Mouse (Mus musculus) cerebellum, postnatal 14 days (tissue): Measurements from ENCODE around the gene Hist1h1a.
A peak's percentile ranks its signal among the peaks of the same experiment; 100 is the strongest.

Experiments used
- DNase-seq, 2 experiments: peaks; one replicate each; pipeline ENCODE4 v3.0.0; 2021; ENCODE audit warnings: mixed read lengths in 2 of 2

Gene Hist1h1a

DNA sequence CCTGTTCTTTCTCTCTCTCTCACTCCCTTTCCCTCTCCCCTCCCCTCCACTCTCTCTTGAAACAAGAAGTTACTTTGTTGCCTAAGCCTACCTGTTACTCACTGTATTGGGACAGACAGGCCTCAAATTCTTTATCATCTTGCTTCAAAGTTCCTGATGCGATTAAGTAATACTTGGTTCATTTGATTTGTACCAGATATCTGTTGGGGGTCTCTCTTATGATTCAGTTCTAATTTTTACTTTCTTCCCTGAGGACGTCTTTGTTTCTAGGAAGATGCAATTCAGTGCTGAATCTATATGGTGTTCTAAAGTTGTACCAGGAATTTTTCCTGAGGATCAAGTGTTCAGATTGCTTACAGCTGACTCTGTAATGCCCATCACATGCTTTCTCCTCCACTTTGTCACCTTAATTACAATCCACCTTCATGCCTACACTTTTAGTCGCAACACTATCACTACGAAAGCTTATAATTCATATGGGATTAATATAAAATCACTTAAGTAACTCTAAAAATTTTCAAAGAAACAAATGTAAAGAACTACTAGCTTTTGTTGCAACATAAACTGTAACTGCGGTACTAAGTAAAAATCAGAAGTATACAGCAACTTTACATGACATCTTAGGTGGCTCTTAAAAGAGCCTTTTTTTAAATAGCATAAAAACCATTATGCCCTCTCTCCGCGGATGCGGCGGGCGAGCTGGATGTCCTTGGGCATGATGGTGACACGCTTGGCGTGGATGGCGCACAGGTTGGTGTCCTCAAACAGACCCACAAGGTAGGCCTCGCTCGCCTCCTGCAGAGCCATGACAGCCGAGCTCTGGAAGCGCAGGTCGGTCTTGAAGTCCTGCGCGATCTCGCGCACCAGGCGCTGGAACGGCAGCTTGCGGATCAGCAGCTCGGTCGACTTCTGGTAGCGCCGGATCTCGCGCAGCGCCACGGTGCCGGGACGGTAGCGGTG lies 18.8 kb upstream of the Hist1h1a start:
- DNase-seq, result no peak

DNA sequence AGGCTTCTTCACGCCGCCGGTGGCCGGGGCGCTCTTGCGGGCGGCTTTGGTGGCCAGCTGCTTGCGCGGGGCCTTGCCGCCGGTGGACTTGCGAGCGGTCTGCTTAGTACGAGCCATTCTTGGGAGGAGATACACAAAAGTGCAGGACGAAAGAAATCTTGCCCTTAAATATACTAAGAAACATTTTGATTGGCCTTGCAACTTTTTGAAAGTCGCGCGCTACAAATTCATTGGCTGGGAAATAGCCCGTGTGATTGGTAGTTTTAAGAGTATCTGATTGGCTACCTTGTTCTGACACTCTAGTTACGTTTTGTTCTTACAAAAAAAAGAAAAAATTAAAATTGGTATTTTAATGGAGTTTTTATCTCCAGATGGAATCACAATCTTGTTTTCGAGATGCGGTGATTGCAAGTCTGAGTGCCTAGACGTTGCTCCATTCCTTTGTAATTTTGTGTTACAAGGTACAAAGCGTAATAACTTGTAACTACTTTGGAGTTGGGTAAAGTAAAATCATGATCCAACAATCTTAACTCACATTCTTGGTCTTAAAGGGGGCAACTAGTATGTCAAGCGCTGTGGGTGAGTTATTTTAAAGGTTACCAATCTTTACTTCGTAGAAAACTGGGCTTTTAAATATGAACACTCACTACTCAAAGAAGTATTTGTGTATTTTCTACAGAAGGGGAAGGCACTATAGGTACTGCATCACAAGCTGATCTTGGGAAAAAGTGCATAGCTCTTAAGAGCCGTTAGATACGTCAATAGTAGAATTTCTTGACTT lies 17.9 kb upstream of the Hist1h1a start, which contains the start of gene Hist1h3c:
TSS of gene Hist1h3c (minus strand) at position 222 of the 781 bp plus-strand sequence.
- peak; percentile 89 to 93 for DNase-seq

DNA sequence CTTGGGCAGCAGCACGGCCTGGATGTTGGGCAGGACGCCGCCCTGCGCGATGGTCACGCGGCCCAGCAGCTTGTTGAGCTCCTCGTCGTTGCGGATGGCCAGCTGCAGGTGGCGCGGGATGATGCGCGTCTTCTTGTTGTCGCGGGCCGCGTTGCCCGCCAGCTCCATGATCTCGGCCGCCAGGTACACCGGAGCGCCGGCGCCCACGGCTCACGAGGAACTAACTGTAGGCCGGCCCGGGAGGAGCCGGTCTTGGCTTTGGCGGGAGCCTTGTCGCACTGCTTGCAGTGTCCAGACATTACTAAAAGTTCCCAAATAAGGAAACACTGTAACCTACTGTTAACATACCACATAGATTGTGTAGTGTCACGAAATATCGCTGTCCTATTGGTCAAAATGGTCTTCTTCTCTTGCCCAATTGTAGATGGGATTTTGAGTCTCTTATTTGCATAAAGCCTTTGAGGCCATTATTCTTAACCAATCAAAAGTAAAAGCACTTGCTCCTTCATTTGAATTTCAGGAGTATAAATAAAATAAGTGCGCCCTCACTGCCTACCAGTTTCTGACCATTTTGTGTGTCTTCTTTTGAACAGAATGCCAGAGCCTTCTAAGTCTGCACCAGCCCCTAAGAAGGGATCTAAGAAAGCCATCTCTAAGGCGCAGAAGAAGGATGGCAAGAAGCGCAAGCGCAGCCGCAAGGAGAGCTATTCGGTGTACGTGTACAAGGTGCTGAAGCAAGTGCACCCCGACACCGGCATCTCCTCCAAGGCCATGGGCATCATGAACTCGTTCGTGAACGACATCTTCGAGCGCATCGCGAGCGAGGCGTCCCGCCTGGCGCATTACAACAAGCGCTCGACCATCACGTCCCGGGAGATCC lies 17.0 kb upstream of the Hist1h1a start, which contains the start of gene Hist1h2bb:
TSS of gene Hist1h2bb (plus strand) at position 534 of the 880 bp plus-strand sequence.
- peak; percentile 61 to 72 for DNase-seq

DNA sequence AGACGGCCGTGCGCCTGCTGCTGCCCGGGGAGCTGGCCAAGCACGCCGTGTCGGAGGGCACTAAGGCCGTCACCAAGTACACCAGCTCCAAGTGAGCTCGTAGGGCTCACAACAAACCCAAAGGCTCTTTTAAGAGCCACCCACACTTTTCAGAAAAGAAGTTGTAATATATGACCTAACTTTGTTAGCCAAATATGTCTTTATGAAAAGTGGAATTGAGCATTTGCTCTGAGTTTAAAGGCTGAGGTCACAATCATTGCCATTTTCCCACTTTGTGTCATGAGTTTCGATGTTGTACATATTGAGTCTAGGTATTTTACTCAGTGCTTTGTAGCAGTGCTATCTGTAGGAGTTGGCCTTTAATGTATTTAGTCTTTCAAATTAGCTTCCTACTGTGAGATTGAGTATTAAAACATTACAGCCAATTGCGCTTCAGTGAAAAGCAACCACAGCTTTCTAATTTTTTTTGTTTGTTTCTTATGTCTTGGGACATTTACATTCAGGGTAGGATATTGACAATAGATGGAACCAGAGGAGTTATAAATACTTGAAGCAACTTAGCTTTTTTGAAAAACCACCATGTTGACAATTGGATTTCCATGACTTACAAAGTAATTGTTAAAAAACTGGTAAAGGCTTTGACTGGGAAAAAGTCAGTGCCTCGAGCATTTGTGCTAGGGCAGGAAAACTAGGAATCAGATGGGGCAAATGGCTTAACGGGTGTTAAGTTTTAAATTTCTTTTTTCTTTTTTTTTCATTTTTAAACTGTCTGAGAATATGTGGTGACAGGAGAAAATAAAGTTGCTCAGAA lies 16.2 kb upstream of the Hist1h1a start:
- no peak for DNase-seq

DNA sequence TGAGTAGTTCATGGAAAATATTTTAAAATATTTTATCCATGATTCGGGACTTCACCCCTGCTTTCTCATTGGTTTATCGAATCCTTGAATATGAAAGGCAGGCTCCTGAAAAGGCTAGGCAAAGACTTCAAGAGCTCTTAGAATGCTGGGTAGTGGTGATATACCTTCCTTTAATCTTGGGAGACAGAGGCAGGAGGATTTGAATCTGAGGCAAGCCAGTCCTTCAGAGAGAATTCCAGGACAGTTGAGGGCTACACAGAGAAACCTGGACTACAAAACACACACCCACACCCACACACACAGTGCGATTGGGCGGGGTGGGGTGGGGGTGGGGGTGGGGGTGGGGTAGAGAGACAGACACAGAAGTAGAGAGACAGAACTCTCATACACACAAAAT lies 15.6 kb upstream of the Hist1h1a start:
- no peak for DNase-seq

DNA sequence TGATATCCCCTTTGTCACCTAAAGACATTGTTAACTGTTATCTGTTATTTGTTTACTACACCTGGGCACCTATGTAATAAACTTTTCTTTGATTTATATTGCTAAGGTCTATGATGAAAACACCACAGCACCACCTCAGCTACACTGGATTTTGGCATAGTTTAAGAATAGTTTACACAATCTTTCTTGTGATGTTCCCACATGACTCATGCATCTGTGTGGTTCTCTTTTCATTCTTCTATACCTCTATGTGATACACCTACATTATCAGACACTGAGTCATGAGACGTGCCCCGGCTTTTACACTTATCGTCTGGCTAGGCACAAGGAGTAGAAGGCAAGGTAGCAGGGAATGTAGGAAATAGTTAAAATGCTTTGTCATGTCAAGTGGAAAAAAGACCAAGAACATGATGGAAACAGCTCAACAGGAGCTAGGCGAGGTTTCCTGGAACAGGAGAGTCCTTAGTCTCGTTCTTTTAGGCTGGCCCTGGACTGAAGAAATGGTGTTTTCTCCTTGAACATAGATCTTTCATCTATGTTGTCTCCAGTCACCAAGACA lies 13.8 kb upstream of the Hist1h1a start:
- DNase-seq, result no peak

DNA sequence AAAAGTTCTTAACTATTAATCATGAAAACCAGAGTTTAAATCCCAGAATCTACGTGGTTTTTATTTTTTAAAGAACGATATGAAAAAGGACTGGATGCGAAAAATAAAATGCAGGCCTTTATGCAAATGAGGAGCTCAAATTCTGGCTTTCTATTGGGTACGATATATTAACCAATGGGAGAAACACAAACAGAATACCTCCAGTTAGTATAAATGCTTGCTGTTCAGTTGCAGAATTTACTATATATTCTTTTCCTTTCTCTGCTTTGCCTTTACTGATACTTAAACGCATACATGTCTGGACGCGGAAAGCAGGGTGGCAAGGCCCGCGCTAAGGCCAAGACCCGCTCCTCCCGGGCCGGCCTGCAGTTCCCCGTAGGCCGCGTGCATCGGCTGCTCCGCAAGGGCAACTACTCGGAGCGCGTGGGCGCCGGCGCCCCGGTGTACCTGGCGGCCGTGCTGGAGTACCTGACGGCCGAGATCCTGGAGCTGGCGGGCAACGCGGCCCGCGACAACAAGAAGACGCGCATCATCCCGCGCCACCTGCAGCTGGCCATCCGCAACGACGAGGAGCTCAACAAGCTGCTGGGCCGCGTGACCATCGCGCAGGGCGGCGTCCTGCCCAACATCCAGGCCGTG lies 12.5 kb upstream of the Hist1h1a start, which contains the start of gene Hist1h2ab:
TSS of gene Hist1h2ab (plus strand) at position 288 of the 639 bp plus-strand sequence.
- DNase-seq, result peak; percentile 36 to 58

DNA sequence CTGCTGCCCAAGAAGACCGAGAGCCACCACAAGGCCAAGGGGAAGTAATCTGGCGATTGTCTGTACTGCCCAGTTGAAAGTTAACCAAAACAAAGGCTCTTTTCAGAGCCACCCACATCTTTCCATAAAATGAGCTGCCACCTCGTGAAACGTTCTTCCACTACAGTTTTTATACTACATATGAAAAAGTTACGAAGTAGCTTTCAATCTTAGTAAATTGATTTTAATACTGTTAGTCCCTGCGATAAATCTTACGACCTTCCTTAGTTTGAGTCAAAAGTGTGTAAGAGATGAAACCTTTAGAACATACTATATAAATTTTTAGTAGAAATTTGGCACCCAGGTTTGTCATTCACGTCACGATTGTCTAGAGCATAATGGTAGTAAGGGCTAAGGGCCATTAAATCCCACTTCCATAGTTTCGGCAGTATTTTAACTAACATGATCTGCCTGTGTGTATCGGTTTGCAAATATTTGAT lies 11.9 kb upstream of the Hist1h1a start:
- DNase-seq, result no peak

DNA sequence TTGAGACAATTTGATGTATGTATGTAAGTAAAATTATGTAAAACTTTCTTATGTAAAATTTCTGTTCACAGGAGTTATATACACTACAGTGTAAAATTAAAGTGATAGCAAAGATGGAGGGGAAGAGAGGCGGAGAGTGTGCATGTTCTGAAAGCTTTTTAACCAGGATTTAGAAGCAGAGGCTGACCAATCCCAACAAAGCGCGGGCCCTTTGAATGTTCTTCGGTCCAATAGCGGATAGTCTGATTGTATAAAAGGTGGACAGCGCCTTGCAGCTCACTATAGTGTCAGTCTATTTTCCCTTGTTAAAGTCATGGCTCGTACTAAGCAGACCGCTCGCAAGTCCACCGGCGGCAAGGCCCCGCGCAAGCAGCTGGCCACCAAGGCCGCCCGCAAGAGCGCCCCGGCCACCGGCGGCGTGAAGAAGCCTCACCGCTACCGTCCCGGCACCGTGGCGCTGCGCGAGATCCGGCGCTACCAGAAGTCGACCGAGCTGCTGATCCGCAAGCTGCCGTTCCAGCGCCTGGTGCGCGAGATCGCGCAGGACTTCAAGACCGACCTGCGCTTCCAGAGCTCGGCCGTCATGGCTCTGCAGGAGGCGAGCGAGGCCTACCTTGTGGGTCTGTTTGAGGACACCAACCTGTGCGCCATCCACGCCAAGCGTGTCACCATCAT lies 11.3 kb upstream of the Hist1h1a start, which contains the start of gene Hist1h3b:
TSS of gene Hist1h3b (plus strand) at position 201 of the 675 bp plus-strand sequence.
- peak; percentile 85 to 92 for DNase-seq

DNA sequence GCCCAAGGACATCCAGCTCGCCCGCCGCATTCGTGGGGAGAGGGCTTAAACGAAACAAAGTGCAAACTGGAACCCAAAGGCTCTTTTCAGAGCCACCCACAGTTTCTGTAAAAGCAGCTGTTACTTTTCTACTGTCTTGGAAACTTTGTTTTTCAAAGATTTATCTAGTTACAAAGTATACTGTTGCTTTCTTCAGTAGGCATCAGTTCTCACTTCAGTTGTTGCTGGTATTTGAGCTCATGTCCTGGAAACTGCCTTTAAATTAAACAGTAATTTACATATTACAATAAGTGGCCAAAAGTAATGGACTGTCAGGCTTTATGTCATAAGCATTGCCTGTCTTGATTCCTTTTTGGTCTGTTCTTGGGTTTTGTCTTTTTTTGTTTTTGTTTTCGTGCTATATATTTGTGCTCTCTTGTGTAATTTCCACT lies 10.7 kb upstream of the Hist1h1a start:
- DNase-seq, result no peak

DNA sequence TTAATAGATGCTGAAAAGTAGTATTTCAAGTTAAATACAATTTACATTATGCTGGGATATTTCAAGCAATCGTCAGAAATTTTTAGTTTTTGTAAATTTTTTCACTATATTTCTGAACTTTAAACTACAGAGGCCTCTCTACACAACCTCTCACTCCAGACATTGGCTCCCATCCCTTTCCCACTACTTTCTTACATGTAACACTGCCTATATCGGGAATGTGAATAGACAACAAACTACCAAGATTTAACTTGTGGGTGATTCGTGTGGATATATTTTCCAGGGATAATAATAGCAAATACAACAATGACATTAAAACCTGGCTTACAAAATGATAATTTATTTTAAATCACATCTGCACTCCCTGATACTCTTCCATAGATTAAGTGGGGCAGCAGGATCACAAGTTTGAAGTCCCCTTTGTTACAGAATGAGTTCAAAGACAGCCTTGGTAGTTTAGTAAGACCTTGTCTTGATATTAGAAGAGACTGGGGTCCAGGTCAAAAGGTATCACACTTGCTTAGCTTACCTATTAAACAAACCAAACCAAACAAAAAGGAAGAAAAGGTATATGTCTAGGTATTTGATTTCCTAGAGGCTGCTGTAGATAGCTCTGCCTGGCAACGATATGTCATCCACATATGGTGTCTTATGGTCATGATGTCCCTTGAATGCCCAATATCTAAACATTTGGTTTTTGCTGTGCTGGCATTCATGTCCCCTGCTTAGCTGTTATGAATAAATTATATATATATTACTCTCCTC lies 10.0 kb upstream of the Hist1h1a start:
- DNase-seq, result no peak

DNA sequence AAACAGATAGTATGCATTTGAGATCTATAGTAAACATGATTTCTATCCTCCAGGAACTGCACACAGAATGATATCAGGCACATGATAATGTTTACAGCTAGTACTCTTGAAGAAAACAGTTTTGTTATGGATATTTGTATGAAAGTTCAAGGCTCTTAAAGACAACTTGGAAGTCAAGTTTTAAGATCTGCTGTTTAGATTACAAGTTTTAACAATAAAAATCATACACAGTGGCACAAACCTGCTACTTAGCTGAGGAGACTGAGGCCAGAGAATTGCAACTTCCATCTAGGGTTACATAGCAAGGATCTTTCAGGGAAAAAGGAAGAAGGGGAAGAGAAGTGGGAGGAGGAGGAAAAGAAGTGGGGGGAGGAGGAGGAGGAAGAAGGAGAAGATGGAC lies 8.5 kb upstream of the Hist1h1a start:
- no peak for DNase-seq

DNA sequence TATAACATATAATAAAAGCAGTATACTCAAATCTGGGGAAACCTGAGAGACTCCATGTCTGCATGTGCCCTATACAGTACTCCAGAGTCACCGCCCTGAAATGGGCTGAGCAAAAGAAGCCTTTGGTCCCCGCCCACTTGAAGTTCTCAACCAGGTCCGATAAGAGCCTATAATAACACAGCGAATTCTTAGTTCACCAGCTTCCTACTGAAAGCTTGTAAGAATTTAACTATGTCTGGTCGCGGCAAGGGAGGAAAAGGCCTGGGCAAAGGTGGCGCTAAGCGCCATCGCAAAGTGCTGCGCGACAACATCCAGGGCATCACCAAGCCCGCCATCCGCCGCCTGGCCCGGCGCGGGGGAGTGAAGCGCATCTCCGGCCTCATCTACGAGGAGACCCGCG lies 6.7 kb upstream of the Hist1h1a start, which contains the start of gene Hist1h4b:
TSS of gene Hist1h4b (plus strand) at position 224 of the 400 bp plus-strand sequence.
- DNase-seq, result peak; percentile 83 to 91

DNA sequence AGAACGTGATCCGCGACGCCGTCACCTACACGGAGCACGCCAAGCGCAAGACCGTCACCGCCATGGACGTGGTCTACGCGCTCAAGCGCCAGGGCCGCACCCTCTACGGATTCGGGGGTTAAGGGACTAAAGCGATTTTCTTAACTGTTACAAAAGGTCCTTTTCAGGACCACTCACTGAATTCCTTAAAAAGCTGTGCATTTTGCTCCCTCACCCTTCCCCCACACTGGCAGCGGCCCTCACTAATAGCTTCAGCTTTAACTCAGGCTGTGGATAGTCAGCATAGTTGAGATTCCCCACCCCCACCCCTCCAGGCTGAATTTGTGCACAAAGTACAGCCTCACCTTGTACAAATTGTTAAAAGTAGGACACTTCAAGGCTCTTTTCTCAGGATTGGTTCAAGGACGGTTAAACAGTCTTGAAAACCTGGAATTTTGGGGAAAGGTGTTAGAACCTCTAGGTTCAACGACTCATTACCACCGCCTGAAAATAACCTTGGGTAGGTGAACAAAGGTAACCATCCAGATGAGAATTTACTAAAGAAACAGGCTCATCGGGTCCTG lies 6.2 kb upstream of the Hist1h1a start:
- DNase-seq, result peak in 1 of 2 experiments; percentile 22

DNA sequence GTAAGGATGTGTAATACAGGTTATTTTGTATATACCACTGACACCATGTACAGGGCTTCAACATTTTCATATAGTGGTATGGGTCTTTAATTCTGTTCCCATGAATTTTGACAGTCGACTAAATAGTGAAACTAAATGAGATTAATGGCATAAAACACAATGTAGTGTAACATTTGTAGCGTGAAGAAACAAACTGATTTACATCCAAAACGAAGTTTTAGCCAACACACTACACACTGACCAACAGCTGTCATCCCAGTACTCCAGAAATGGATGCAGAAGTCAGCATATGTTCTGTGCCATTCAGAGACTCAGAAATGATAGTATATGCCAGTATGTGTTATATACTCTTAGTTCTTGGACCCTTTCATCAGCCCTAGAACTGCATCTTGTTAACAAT lies 5.5 kb upstream of the Hist1h1a start:
- no peak for DNase-seq

DNA sequence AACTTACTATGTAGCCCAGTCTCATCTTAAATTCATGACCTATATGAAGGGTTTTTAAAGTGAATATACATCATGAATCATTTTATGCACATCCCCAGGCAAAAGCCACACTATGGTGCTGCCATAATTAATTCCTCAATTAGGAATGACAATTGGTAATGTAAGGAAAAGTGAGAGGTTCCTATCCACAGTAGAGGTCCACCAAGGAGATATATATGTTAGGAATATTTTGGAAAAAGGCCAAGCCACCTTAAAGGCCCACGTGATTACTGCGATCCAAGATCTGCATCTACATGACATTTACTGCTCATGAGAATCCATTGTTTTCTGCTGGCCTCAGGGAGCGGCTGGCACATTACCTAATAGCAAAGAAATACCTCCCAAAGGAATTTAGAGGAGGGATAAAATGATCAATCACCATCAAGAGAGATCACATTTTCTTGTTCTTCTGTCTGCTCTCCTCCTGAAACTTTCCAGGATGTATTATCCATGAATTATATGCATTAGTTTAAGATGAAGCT lies 4.2 kb upstream of the Hist1h1a start:
- no peak for DNase-seq

DNA sequence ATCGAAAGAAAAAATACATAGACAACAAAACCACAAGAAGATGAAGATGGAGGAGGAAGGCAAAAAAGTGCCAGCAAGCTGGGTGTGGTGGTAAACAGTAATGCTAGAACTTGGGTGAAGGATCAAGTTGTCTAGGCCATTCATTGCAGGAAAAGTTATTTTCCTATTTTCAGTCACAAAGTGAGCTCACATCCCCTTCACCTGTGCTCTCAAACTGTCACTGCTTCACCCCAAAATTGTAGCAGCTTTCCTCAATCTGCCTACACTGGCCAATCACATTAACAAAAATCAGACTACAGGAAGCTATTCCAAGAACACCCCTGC lies 3.6 kb upstream of the Hist1h1a start:
- DNase-seq, result no peak

DNA sequence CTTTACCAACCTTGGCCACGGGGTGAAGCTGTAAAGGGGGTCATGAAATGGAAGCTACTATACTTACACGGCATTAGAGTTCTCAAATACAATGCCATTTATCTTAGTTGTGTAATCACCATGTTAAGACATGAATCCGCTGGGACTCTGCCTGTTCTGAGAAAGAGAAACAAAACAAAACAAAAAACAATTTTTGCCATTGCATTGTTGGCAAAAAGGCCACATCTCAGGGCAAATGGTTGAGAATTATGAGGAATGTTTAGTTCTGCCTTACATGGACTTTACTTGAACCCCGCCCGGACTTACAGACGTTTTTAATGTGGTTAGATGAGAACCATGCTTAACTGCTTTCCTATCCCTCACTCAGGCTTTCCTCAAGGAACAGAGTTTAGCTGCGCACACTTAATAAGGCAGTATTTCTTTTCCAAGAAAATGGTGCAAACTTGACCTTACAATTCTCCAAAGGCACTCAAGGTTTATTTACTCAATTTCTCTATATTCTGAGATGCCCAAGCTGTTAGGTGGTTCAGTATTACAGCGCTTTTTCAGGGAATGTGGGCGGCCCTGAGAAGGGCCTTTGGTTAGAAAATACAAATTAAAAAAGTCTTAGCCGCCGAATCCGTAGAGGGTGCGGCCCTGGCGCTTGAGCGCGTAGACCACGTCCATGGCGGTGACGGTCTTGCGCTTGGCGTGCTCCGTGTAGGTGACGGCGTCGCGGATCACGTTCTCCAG lies 3.1 kb upstream of the Hist1h1a start:
- peak; percentile 22 to 30 for DNase-seq
